Mouse (Mus musculus) left cerebral cortex, postnatal 4 days (tissue): ENCODE data around the gene Ndufs1. TPM values are rescaled to one million over a fixed set of nuclear protein-coding genes. Genes with fewer than 3 reads are reported as not detected.

ENCODE experiments used
- DNase-seq: peaks from one replicate; pipeline ENCODE4 v3.0.0-alpha.2; 2022
- intact Hi-C: fragments of 180-260 bp; cut with DNase I; formaldehyde crosslinking; loops from one replicate; pipeline ENCODE4 v1.15.1; 2025
- total RNA-seq, 2 experiments: library from RNA; stranded (reverse); gene quantifications; 2 replicates each; pipeline ENCODE4 v1.2.3; 2021

Gene Ndufs1
- 100 to 1,000 TPM; 101 to 107 TPM for total RNA-seq

DNA sequence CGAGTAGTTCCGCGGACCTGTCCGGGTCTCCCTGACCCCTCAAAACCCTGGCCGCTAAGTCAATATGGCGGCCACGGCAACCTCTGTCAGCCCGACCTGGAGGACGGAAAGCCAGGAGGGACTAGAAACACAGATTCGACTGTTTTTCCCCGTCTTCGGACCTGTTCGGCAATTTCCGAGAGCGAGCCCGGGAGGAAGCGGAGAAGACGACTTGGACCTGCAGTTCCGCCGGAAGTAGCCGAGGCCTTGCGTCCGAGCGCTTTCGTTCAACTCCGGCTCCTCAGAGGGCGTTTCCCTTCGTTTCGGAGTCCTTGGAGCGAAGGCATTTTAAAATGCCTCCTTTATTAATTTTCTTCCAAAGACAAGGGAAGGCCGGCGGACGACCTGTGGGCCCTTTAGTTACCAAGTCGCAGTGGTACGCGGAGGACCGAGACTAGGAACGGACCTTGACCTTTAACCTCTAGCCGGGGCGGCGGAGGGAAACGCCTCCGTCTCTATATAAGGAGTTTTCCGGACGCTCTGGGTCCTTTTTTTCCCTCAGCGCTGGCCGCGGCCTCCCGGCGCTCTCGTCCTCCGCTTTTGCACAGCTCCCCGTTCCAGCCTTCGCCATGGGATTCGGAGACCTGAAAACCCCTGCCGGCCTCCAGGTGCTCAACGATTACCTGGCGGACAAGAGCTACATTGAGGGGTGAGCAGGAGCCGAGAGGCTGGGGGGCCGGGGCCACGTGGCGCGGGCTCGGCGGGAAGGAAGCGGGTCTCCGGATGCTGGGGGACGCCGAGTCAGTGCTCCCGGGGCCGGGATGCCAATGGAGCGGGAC is at the start of gene Ndufs1, which contains the start of gene Eef1b2:
Gene Ndufs1 (minus strand): TSS at position 230 of the 818 bp plus-strand sequence.
Gene Eef1b2 (plus strand): TSS at position 222 of the 818 bp plus-strand sequence.
- peak; percentile 98 for DNase-seq
- intact Hi-C loops = no loop called here

GRCm38 (mm10) chr1:63225890-63226289 is 49.3 kb upstream of the Ndufs1 start:
- DNase-seq = peak; percentile 13
- intact Hi-C loops = no loop called here

DNA sequence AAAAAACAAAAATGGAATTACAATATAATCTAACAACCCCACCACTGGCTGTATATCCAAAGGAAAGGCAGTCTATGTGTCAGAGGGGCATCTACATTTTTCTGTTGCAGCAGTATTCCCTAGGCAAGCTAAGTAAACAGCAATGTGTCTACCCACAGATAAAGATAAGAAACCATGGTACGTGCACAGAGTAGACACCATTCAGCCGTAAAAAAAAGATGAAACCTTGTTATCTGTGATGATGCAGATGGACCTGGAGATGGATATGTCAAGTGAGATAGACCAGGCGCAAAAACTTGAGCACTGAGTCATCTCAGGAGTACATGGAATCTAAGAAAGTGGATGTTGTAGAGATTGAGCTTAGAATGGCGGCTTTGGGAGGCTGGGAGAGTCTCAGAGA is 48.4 kb upstream of the Ndufs1 start:
- intact Hi-C loops = no loop called here
- DNase-seq = no peak

- no peak for DNase-seq
- intact Hi-C loops = no loop called here
Observed at GRCm38 (mm10) chr1:63219277-63219676, 42.6 kb upstream of the Ndufs1 start.

DNA sequence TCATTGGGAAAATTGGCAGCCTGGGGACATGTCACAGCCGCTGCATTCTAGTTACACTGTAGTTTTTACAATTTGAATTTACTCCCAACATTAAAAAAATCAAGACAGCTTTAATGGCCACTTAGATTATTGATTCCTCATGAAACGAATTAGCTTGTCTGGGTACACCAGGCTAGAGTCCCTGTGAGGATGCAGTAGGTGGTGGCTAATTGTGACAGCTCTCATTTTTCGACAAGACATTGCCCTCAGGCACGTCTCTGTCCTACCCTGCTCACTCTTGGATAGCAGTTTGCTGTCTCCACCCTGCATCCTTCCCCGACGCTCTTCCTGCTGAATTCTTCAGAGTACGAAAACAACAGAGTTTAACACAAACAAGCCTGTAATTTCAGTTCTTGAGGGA is 38.0 kb upstream of the Ndufs1 start:
- intact Hi-C loops = no loop called here
- no peak for DNase-seq

GRCm38 (mm10) chr1:63214271-63214558 is 37.6 kb upstream of the Ndufs1 start, which contains the start of gene Gpr1:
Gene Gpr1 (minus strand): TSS chr1:63214543.
- no peak for DNase-seq
- intact Hi-C loops = no loop called here

GRCm38 (mm10) chr1:63213478-63214270 is 37.0 kb upstream of the Ndufs1 start:
- intact Hi-C loops = no loop called here
- no peak for DNase-seq

GRCm38 (mm10) chr1:63209861-63210529 is 33.4 kb upstream of the Ndufs1 start:
- no peak for DNase-seq
- intact Hi-C loops = no loop called here

DNA sequence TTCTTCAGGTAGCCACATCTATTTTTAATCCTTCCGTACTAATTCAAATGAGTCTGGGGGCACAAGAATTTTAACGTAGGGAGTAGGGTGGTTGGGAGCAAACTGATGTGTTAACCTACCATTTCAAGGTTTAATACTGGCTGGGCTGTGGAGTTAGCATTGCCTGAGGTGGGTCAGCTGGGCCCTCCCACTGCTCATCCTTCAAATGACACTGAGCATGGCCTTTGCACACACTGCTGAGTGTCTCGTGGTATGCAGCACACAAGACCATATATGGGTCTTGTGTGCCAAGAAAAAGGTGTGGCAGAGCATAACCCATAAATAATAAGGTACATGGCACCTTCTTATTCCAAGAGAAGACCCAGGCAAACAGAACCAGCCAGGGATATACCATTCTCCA is 31.0 kb upstream of the Ndufs1 start:
- no peak for DNase-seq
- intact Hi-C loops = no loop called here

DNA sequence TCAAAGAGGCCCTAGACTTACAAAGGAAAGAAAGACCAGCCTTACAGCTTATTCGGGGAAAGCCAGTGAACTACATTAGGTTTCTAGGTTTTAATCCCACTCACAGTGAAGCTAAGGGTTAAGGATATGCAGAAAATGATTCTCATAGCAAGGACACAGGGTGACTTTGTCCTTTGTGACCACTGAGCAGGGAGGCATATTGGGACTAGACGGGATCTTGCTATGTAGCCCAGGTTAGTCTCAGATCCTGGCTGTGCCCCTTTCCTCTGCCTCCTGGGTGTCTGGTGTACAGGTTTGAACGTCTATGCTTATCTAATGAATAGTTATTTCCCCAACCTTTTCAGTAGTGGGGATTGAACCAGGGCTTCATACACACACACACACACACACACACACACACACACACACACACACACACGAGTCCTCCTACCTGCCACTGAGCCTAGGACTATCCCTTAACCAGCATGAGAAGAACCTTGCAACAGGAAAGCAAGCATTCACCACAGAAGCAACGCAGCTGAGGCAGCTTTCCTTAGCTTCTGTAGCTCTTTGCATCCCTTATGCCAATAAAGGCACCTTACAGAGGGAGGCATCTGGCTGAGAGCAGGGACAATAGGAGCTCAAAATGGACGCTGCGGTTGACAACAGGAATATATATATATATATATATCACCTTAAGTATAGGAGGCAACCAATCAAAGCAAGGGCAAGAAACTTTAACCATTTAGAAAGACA is 28.2 kb upstream of the Ndufs1 start:
- intact Hi-C loops = no loop called here
- DNase-seq = no peak

- intact Hi-C loops = no loop called here
- DNase-seq = peak; percentile 40
Observed at GRCm38 (mm10) chr1:63203950-63204659, 27.5 kb upstream of the Ndufs1 start.

GRCm38 (mm10) chr1:63203471-63203870 is 26.8 kb upstream of the Ndufs1 start:
- intact Hi-C loops = no loop called here
- DNase-seq = no peak

GRCm38 (mm10) chr1:63201672-63202071 is 25.0 kb upstream of the Ndufs1 start:
- DNase-seq = no peak
- intact Hi-C loops = no loop called here

- intact Hi-C loops = no loop called here
- DNase-seq = no peak
Observed at GRCm38 (mm10) chr1:63200322-63200721, 23.7 kb upstream of the Ndufs1 start.

DNA sequence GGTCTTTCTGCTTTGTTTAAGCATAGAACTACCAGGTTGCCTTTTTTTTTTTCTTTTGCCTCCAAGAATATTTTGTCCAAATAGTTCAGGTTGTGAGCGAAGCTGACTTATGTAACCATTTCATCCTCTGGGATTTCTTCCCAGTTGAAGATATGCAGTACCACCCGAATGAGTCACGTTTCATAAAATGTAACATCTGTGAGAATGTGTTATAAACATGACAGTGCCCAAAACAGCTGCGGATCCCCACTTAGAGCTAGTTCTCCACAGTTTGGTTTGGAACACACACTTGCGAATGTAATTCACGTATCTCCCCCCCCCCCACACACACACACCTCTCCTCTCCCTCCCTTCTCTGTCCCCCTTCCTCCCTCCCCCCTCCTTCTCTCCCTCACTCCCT is 22.8 kb upstream of the Ndufs1 start:
- DNase-seq = no peak
- intact Hi-C loops = no loop called here

GRCm38 (mm10) chr1:63195848-63196512 is 19.3 kb upstream of the Ndufs1 start:
- intact Hi-C loops = no loop called here
- DNase-seq = no peak

DNA sequence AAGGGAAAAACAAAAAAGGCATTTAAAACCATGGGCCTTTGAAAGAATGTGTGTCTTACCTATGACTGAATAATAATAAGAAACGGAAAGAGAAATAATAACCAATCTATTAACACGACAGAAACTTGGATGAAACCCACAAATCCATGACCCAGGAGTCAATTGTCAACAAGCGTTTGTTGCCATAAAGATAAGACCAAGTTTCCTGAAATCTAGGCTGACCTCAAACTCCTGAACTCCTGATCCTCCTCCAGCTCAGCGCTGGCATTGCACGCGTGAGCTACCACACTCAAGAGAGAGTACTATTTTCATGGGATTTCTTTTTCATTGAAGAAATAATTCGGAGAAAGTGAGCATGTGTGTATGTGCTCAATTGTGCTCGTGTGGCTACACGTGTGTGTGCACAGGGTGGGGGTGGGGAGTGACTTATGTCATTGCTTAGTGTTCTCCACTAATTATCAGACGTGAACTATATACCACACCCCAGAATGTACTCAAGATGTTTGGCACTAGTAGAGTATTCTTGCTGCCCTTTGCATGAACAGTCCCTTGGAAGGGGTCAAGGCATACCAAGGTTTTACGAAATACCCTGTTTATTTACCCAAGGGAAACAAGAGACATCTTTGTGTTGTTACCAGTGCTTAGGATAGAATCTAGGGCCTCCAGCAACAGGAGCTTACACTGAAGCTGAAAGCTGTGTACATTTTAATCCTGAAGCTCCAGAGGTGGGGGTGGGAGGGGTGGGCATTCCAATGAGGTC is 15.9 kb upstream of the Ndufs1 start:
- intact Hi-C loops = no loop called here

DNA sequence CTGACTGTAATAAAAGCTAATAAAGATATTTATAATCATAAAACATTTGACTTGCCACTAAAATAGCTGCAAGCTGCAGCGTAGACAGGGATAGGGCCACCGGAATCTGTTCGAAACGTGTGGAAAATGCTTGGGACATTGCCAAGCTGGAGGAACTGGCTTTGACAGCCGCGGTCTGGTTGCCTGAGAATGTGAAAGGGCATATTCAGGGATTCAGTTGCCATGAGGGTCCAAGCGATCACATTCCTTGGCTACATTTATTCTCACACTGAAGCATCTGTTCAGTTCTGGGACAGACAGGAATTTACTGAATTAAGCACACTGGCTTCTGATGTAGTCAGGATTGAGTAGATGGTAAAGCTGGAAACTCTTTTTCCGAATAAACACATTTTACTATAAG is 14.2 kb upstream of the Ndufs1 start:
- peak; percentile 36 for DNase-seq
- intact Hi-C loops = no loop called here

More for the DNA sequence above, 15.9 kb upstream of the Ndufs1 start:
- no peak for DNase-seq

DNA sequence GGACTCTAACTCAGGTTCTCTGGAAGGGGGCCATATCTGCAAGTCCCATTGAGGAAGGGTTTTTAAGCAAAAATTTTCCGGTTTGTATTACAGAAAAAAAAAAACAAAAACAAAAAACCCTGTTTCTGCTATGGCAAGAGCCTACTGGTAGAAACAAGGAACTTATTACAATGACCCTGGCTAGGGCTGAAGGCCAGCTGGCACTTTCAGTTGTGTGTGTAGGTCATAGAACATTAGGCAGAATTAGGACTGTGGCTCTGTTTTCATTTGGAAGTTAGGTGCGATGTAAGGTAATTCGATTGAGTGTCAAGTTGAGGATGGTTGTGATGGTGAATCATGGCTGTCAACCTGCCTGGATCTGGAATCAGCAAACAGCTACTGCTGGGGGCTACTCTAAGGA is 11.9 kb upstream of the Ndufs1 start:
- intact Hi-C loops = no loop called here
- no peak for DNase-seq
